Mouse (Mus musculus): Measurements from ENCODE around the gene Mlana. TPM values are rescaled to one million over a fixed set of nuclear protein-coding genes. Genes with fewer than 3 reads are reported as not detected.

Gene Mlana
- polyA plus RNA-seq, 1 experiment from 2014 or later, result not detected

DNA sequence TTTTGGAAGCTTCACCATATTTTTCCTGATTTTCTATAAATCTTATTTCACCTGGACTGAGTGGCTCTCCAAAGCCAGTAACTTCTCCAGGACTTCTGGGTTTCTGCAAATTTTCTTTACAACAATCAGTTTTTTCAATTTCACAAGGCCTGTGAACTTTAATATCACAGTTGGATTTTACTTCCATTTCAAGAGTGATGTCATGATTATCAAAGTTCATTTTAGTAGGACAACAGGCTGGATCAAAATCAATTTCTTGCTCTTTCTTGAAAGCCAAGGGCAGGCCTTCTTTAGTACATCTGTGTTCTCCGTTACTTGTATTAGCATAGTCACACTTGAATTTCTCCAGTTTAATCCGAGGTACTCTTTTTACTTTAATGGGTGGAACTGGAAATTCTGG is 56.3 kb downstream of the Mlana start:
- DNase-seq (ENCODE audit: low spot score) (no peak), ATAC-seq (no peak)
- no peaks in the 10 kb centered on the region for H3K9me3 ChIP-seq (replicated peaks; ENCODE audit: control insufficient read depth, low read length)
- H3K27me3 ChIP-seq (replicated peaks; ENCODE audit: control insufficient read depth, insufficient read depth, low read length), result no peaks in the 10 kb centered on the region
- no peaks in the 10 kb centered on the region for H3K4me1 ChIP-seq (ENCODE audit: control insufficient read depth, insufficient read depth, low read length)
- 90% methylated on average over 2 of the region's 2 CpGs for WGBS
- H3K36me3 ChIP-seq (ENCODE audit: control insufficient read depth, insufficient read depth, low read length), result no peaks in the 10 kb centered on the region
- H3K4me2 ChIP-seq (ENCODE audit: low read length), result no peak overlapping the region
- no peak overlapping the region for H3K4me3 ChIP-seq (ENCODE audit: low read depth, low read length)
- no peak overlapping the region for H3K9ac ChIP-seq (ENCODE audit: low read length)
- no peak overlapping the region for H3K27ac ChIP-seq (ENCODE audit: low read depth, low read length)

Other genes with a start within 250 kb of the Mlana start
- 9.4 and 12.1 TPM in 2 replicates for gene Ric1, start 175.5 kb upstream of the Mlana start, polyA plus RNA-seq (2014; fragmentation: Nextera tagmentation; extraction: Ambion mirVana)
- gene Ermp1, start 49.4 kb upstream of the Mlana start, polyA plus RNA-seq (2014; fragmentation: Nextera tagmentation; extraction: Ambion mirVana), result 5.2 and 5.3 TPM in 2 replicates
- 9.1 and 10.0 TPM in 2 replicates for gene 9930021J03Rik, start 108.2 kb downstream of the Mlana start, polyA plus RNA-seq (2014; fragmentation: Nextera tagmentation; extraction: Ambion mirVana)
- gene Ranbp6, start 115.2 kb downstream of the Mlana start, polyA plus RNA-seq (2014; fragmentation: Nextera tagmentation; extraction: Ambion mirVana), result 42.1 and 53.4 TPM in 2 replicates
- gene Il33, start 227.3 kb downstream of the Mlana start, polyA plus RNA-seq (2014; fragmentation: Nextera tagmentation; extraction: Ambion mirVana), result 0.36 and 0.55 TPM in 2 replicates

Measured in forebrain, embryonic 14.5 days (tissue).